ENCODE assay signal across 15 mouse cellular contexts in the genomic region with DNA sequence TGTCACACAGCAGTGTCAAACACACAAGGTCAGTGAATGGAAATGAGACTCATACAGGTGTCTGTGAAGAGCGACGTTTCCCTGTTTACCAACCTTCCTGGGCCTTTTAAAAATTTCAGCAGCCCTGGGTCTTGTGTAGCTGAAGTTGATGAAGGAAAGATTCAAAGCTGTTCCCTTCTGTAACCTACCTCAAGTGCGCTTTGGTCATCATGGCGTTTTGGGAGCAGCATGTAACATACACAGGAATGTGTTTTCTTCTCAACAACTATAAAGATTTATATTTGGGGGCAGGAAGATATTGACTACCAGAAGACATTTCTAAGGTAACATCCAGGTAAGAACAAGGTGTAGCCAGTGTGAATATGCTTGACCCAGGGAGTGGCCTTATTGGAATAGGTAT.
"Had no signal": no experiment of that assay in that cellular context is flagged by ENCODE, and none has a peak within 500 bp of the region (broad histone marks: within the 10 kb centered on the region; RNA-seq: fewer than 3 reads in every experiment).

No protein-coding gene starts in this region.

- H3K4me1 ChIP-seq: neural tube, embryonic 13.5 days; neural tube, embryonic 15.5 days; stomach, embryonic 15.5 days had no signal

- H3K36me3 ChIP-seq: neural tube, embryonic 13.5 days; neural tube, embryonic 15.5 days; stomach, embryonic 15.5 days had no signal

- H3K27me3 ChIP-seq: neural tube, embryonic 13.5 days; neural tube, embryonic 15.5 days; stomach, embryonic 15.5 days had no signal

- H3K9me3 ChIP-seq: neural tube, embryonic 13.5 days; neural tube, embryonic 15.5 days; stomach, embryonic 15.5 days had no signal

- H3K4me3 ChIP-seq: neural tube, embryonic 13.5 days; neural tube, embryonic 15.5 days; stomach, embryonic 15.5 days had no signal

- H3K27ac ChIP-seq: neural tube, embryonic 13.5 days; neural tube, embryonic 15.5 days; stomach, embryonic 15.5 days; stomach, postnatal 0 days had no signal

- H3K9ac ChIP-seq: neural tube, embryonic 13.5 days; neural tube, embryonic 15.5 days; stomach, embryonic 15.5 days had no signal

- H3K4me2 ChIP-seq: neural tube, embryonic 13.5 days; neural tube, embryonic 15.5 days; stomach, embryonic 15.5 days had no signal

- DNase-seq: right cerebral cortex, adult 18-20 months; right cerebral cortex, postnatal 14 days; right cerebral cortex, postnatal 25 days; right cerebral cortex, postnatal 4 days; spleen, adult 18-20 months; thymus, adult 18-20 months; thymus, adult 2 months; thymus, postnatal 14 days; thymus, postnatal 25 days; thymus, postnatal 36 days; thymus, postnatal 4 days had no signal
